Mouse (Mus musculus) bone marrow macrophage, adult 2 months (primary cell): ENCODE data around the gene Fkbp5.
A peak's percentile ranks its signal among the peaks of the same experiment; 100 is the strongest.

Experiments
- CTCF ChIP-seq: IDR thresholded peaks from 2 replicates; pipeline ENCODE4 v1.5.1; 2012; ENCODE audit warnings: low read depth, mild to moderate bottlenecking, low read length, moderate library complexity
- POLR2A ChIP-seq: IDR thresholded peaks from 2 replicates; pipeline ENCODE4 v1.6.1; 2012; ENCODE audit warnings: mild to moderate bottlenecking, low read depth, low read length, borderline replicate concordance

DNA sequence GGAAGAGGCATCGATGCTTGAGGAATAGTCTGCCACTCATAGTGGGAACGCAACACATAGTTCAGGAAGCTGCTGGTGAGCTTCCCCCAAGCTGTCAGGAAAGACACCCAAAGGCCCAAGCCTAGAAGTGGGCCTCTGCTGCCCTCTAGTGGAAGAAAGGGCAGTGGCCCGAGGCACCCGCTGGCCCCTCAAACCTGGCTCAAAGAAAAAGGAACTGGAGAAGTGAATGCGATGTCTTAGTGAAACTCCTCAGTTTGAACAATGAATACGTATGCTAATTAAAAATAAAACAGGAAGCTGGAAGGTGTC lies 10.7 kb upstream of the Fkbp5 start:
- TF ChIP-seq POLR2A, result no peak
- TF ChIP-seq CTCF, result peak; percentile 83
